Mouse (Mus musculus) stomach, embryonic 14.5 days (tissue): ENCODE results near the gene Cnpy3. TPM values are rescaled to one million over a fixed set of nuclear protein-coding genes. Genes with fewer than 3 reads are reported as not detected.
"Not testable (repeated sequence)": the region's sequence is repeated elsewhere in the genome, so short reads cannot be mapped to it uniquely, and the experiment has no call there.

Experiments used
- ATAC-seq: fragments of 200-750 bp; cut with Nextera tagmentation; 2 replicates; pipeline ENCODE4 v1.8.0; 2017; ENCODE audit warnings: low read depth, moderate TSS enrichment; ENCODE audit not compliant: insufficient number of reproducible peaks, insufficient read depth, low FRiP score
- H3K27ac ChIP-seq: fragments of 300-500 bp; sonication (generic); 2 replicates; pipeline ENCODE4 v1.5.1; 2014; ENCODE audit warnings: mild to moderate bottlenecking, low read length, moderate library complexity, mixed read lengths
- H3K27me3 ChIP-seq: fragments of 300-500 bp; sonication (generic); 2 replicates; pipeline ENCODE4 v1.6.1; 2014; ENCODE audit warnings: low read length, control low read depth, mixed read lengths; ENCODE audit not compliant: control insufficient read depth, insufficient read depth
- H3K36me3 ChIP-seq: fragments of 300-500 bp; sonication (generic); 2 replicates; pipeline ENCODE4 v1.6.1; 2014; ENCODE audit warnings: mild to moderate bottlenecking, control low read depth, low read length, moderate library complexity, mixed read lengths; ENCODE audit not compliant: control insufficient read depth, insufficient read depth
- H3K4me1 ChIP-seq: fragments of 300-500 bp; sonication (generic); 2 replicates; pipeline ENCODE4 v1.6.1; 2014; ENCODE audit warnings: low read length, control low read depth, mixed read lengths; ENCODE audit not compliant: control insufficient read depth, insufficient read depth
- H3K4me2 ChIP-seq: fragments of 300-500 bp; sonication (generic); replicated peaks from 2 replicates; pipeline ENCODE4 v1.6.1; 2014; ENCODE audit warnings: low read depth, low read length, control low read depth
- H3K4me3 ChIP-seq: fragments of 300-500 bp; sonication (generic); 2 replicates; pipeline ENCODE4 v1.5.1; 2014; ENCODE audit warnings: low read depth, low read length, control low read depth
- H3K9ac ChIP-seq: fragments of 300-500 bp; sonication (generic); replicated peaks from 2 replicates; pipeline ENCODE4 v1.6.1; 2014; ENCODE audit warnings: low read depth, mild to moderate bottlenecking, control low read depth, low read length, moderate library complexity, mixed read lengths
- H3K9me3 ChIP-seq: fragments of 300-500 bp; sonication (generic); 2 replicates; pipeline ENCODE4 v1.6.1; 2016; ENCODE audit warnings: low read depth, low read length, control low read depth; ENCODE audit not compliant: control insufficient read depth
- WGBS: fragments of 180-500 bp; shearing (Covaris S2); extraction: QIAGEN DNeasy Blood & Tissue Kit; methylation state at CpG from one replicate; pipeline ENCODE4 v1.1.7; 2014; 5-methylcytosine and 5-hydroxymethylcytosine counted together
- polyA plus RNA-seq: library from polyadenylated mRNA; unstranded; fragments of >200 nt; fragmentation: Nextera tagmentation; extraction: Ambion mirVana; gene quantifications from 2 replicates; pipeline ENCODE4 v1.2.1, GENCODE M21; 2014

The Cnpy3 gene
- polyA plus RNA-seq, 1 experiment from 2014 or later, result 68.4 TPM

GRCm38 (mm10) chr17:46772038-46772403 lies 20.0 kb upstream of the Cnpy3 start:
- Histone ChIP-seq H3K4me1 (no peaks in the 10 kb centered on the region), H3K4me3 (peak overlapping the region; percentile 71), H3K9me3 (no peaks in the 10 kb centered on the region), H3K4me2 (peak overlapping the region; percentile 64), H3K27me3 (no peaks in the 10 kb centered on the region), H3K9ac (peak overlapping the region; percentile 63; the same call in 1 of the 2 replicates), H3K27ac (peak overlapping the region; percentile 75), H3K36me3 (peaks cover 22% of the 10 kb centered on the region)
- WGBS, result 5% methylated on average over 5 of the region's 5 CpGs
- ATAC-seq, result no peak

GRCm38 (mm10) chr17:46771616-46772015 lies 19.6 kb upstream of the Cnpy3 start:
- Histone ChIP-seq H3K4me2 (peak overlapping the region; percentile 64), H3K27ac (peak overlapping the region; percentile 75; the same call in 1 of the 2 replicates), H3K27me3 (no peaks in the 10 kb centered on the region), H3K9me3 (no peaks in the 10 kb centered on the region), H3K4me3 (peak overlapping the region; percentile 71), H3K36me3 (peaks cover 20% of the 10 kb centered on the region), H3K9ac (peak overlapping the region; percentile 63; the same call in 1 of the 2 replicates), H3K4me1 (no peaks in the 10 kb centered on the region)
- WGBS, result 53% methylated on average over 17 of the region's 17 CpGs
- no peak for ATAC-seq

- Histone ChIP-seq H3K9me3 (no peaks in the 10 kb centered on the region), H3K36me3 (peaks cover 14% of the 10 kb centered on the region), H3K4me3 (no peak overlapping the region), H3K9ac (no peak overlapping the region), H3K4me1 (no peaks in the 10 kb centered on the region), H3K27ac (no peak overlapping the region), H3K4me2 (no peak overlapping the region), H3K27me3 (no peaks in the 10 kb centered on the region)
- WGBS, result 89% methylated on average over 4 of the region's 4 CpGs
- ATAC-seq, result no peak
These were observed 19.0 kb upstream of the Cnpy3 start for GRCm38 (mm10) chr17:46771025-46771424.

DNA sequence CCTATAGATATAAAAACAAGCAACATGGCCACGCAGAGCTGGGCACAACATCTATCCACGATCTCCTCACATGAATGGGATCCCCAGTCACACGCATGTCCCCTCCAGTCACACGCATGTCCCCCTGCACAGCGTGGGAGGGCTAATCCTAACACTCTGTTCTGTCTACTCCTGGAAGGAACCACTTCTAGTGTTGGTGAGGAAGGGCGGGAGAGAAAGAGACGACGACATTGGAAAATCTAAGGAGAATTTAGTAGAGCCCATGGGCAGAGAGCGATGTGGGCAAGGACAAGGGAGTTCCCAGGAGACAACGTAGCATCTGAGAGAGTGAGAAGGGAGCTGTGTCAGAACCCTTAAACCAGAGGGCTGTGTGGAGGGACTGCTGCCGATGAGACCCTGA lies 18.5 kb upstream of the Cnpy3 start:
- 91% methylated on average over 11 of the region's 11 CpGs for WGBS
- no peak overlapping the region for H3K27ac ChIP-seq
- no peak overlapping the region for H3K4me3 ChIP-seq
- no peak overlapping the region for H3K9ac ChIP-seq
- H3K4me2 ChIP-seq, result no peak overlapping the region
- no peaks in the 10 kb centered on the region for H3K27me3 ChIP-seq
- H3K9me3 ChIP-seq, result no peaks in the 10 kb centered on the region
- peaks cover 9% of the 10 kb centered on the region; the same call in 1 of the 2 replicates for H3K36me3 ChIP-seq
- no peaks in the 10 kb centered on the region for H3K4me1 ChIP-seq
- ATAC-seq, result no peak

DNA sequence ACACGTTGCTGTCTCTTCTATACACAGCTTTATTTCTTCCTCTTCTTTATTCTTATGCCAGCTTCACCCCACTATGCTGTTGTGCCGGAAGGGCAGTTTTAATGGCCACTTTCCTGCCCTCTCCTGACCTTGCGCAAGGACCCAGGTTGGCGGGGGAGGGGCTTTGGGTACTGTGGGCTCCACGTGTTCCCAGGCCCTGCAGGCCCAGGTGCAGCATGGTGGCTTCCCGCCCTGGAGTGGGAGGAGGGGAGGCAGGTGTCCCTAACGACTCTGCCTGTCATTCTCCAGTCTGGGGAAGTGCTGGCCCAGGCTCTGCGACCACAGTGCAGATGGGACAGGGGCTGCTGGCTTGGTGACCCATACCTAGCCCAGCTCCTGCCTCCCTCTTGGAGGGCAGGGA lies 15.9 kb upstream of the Cnpy3 start:
- Histone ChIP-seq H3K36me3 (no peaks in the 10 kb centered on the region), H3K4me1 (no peaks in the 10 kb centered on the region), H3K27me3 (no peaks in the 10 kb centered on the region), H3K9ac (no peak overlapping the region), H3K27ac (no peak overlapping the region), H3K4me2 (no peak overlapping the region), H3K4me3 (no peak overlapping the region), H3K9me3 (no peaks in the 10 kb centered on the region)
- ATAC-seq, result no peak
- 51% methylated on average over 8 of the region's 8 CpGs for WGBS

- H3K9me3 ChIP-seq, H3K27ac ChIP-seq, H3K4me1 ChIP-seq, H3K4me3 ChIP-seq, H3K27me3 ChIP-seq, ATAC-seq, H3K36me3 ChIP-seq, H3K9ac ChIP-seq, H3K4me2 ChIP-seq: not testable (repeated sequence)
- WGBS, result 60% methylated on average over 8 of the region's 9 CpGs
These were observed 12.9 kb upstream of the Cnpy3 start for GRCm38 (mm10) chr17:46764916-46765315.

DNA sequence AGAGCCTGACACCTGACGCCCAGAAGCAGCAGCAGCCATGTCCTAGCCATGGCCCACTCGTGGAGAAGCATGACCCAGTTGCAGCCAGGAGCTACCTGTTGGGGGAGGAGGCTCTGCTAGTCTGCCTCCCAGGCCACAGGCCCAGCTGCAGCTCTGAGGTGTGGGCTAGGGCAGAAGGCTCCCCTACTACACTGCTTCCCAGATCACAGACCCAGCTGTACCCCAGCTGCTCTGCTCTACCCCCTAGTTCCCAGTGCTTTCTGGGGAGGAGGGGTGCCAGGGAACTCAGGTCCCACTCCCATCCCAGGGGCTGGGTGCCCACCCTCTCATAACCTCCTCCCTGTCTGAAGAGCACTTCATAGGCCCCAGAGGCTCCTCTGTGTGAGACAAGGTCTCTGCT lies 11.5 kb upstream of the Cnpy3 start, which contains the start of gene Ptcra:
TSS of gene Ptcra (minus strand) at position 169 of the 400 bp plus-strand sequence.
- H3K36me3 ChIP-seq, result no peaks in the 10 kb centered on the region
- no peaks in the 10 kb centered on the region for H3K27me3 ChIP-seq
- no peak for ATAC-seq
- H3K9me3 ChIP-seq, result no peaks in the 10 kb centered on the region
- H3K4me2 ChIP-seq, result no peak within 1 kb of the TSS
- WGBS, result 52% methylated on average over 2 of the region's 2 CpGs
- no peak within 1 kb of the TSS for H3K27ac ChIP-seq
- no peaks in the 10 kb centered on the region for H3K4me1 ChIP-seq
- H3K9ac ChIP-seq, result no peak within 1 kb of the TSS
- no peak within 1 kb of the TSS for H3K4me3 ChIP-seq

GRCm38 (mm10) chr17:46758753-46759152 lies 6.7 kb upstream of the Cnpy3 start:
- no peaks in the 10 kb centered on the region for H3K9me3 ChIP-seq
- no peak overlapping the region for H3K4me3 ChIP-seq
- WGBS, result 79% methylated on average over 12 of the region's 12 CpGs

More at GRCm38 (mm10) chr17:46758753-46759152, 6.7 kb upstream of the Cnpy3 start:
- H3K4me2 ChIP-seq, result no peak overlapping the region
- ATAC-seq, result no peak
- no peak overlapping the region for H3K9ac ChIP-seq
- no peaks in the 10 kb centered on the region for H3K4me1 ChIP-seq
- H3K36me3 ChIP-seq, result no peaks in the 10 kb centered on the region
- H3K27ac ChIP-seq, result no peak overlapping the region
- H3K27me3 ChIP-seq, result no peaks in the 10 kb centered on the region
